Mouse (Mus musculus) embryonic stem cell, embryonic (primary cell): ENCODE measurements around the gene Tmem191c.

ENCODE experiments used
- CTCF ChIA-PET, 4 experiments: fragments of 300-600 bp in 2 of 4; fragments of 350-600 bp in 2 of 4; sonication (Branson Sonifier 250); formaldehyde crosslinking; loops; one replicate each; lab custom pipeline; 2022; ENCODE audit warnings: inconsistent platforms in 2 of 4; lab: Charles Lee
- POLR2A ChIA-PET, 4 experiments: fragments of 300-600 bp in 2 of 4; fragments of 350-600 bp in 2 of 4; sonication (Branson Sonifier 250); formaldehyde crosslinking; loops; one replicate each; lab custom pipeline; 2022; ENCODE audit warnings: antibody characterized with exemption in 4 of 4, inconsistent platforms in 1 of 4; lab: Charles Lee

The Tmem191c gene

GRCm38 (mm10) chr16:17252086-17252726, 23.7 kb upstream of the Tmem191c start:
- ChIA-PET POLR2A (interaction anchor here (0.7 to 35.2 kb wide), 25 partner anchors 0 to 131 kb away, joined by 3 to 895 read pairs (median 9); partner anchors contain the start of genes Hic2 (in 4 of the 4), Rimbp3 (in 2 of the 4), Tmem191c (in 2 of the 4) and Ccdc116 (in 1 of the 4)), CTCF (interaction anchor here in 3 of 4 experiments (0.6 to 2.0 kb wide), 6 partner anchors 14 to 121 kb away, joined by 3 to 7 read pairs (median 6); no protein-coding TSS in a partner anchor)

GRCm38 (mm10) chr16:17252841-17253240, 23.0 kb upstream of the Tmem191c start:
- ChIA-PET CTCF (interaction anchor here in 3 of 4 experiments (0.6 to 2.1 kb wide), 6 partner anchors 23 to 121 kb away, joined by 3 to 12 read pairs (median 4); partner anchors contain the start of gene Rimbp3 (in 2 of the 3)), POLR2A (interaction anchor here in 3 of 4 experiments (0.7 to 35.2 kb wide), 24 partner anchors 1 to 131 kb away, joined by 3 to 895 read pairs (median 12); partner anchors contain the start of genes Hic2 (in 3 of the 3), Rimbp3 (in 3 of the 3), Tmem191c (in 3 of the 3) and Ccdc116 (in 1 of the 3))

- POLR2A ChIA-PET = interaction anchor here (0.6 to 35.2 kb wide), 27 partner anchors 2 to 197 kb away, joined by 3 to 895 read pairs (median 10); partner anchors contain the start of genes Hic2 (in 3 of the 4), Rimbp3 (in 3 of the 4), Crkl (in 2 of the 4) and Tmem191c (in 2 of the 4)
- CTCF ChIA-PET = interaction anchor here in 3 of 4 experiments (1.1 to 2.7 kb wide), 7 partner anchors 17 to 45 kb away, joined by 3 to 14 read pairs (median 5); partner anchors contain the start of gene Rimbp3 (in 2 of the 3)
Measured at GRCm38 (mm10) chr16:17254005-17254597, 21.8 kb upstream of the Tmem191c start.

GRCm38 (mm10) chr16:17255270-17255669, 20.6 kb upstream of the Tmem191c start:
- ChIA-PET CTCF (interaction anchor here in 3 of 4 experiments (1.1 to 4.8 kb wide), 6 partner anchors 16 to 46 kb away, joined by 3 to 27 read pairs (median 5); partner anchors contain the start of gene Rimbp3 (in 1 of the 3)), POLR2A (interaction anchor here (0.6 to 35.2 kb wide), 30 partner anchors 3 to 209 kb away, joined by 3 to 895 read pairs (median 9); partner anchors contain the start of genes Hic2 (in 3 of the 4), Rimbp3 (in 3 of the 4), Tmem191c (in 2 of the 4) and Pi4ka (in 1 of the 4))

- POLR2A ChIA-PET = interaction anchor here in 3 of 4 experiments (0.8 to 35.2 kb wide), 24 partner anchors 6 to 132 kb away, joined by 3 to 895 read pairs (median 5); partner anchors contain the start of genes Hic2 (in 3 of the 3), Rimbp3 (in 2 of the 3), 2610318N02Rik (in 1 of the 3) and Ccdc116 (in 1 of the 3)
Measured at GRCm38 (mm10) chr16:17257359-17257821, 18.5 kb upstream of the Tmem191c start.

GRCm38 (mm10) chr16:17258917-17259316, 17.0 kb upstream of the Tmem191c start:
- POLR2A ChIA-PET = interaction anchor here in 3 of 4 experiments (0.7 to 35.2 kb wide), 17 partner anchors 6 to 108 kb away, joined by 3 to 895 read pairs (median 65); partner anchors contain the start of genes Hic2 (in 3 of the 3), Rimbp3 (in 2 of the 3) and Tmem191c (in 1 of the 3)
- CTCF ChIA-PET = interaction anchor here in 3 of 4 experiments (1.0 to 4.8 kb wide), 5 partner anchors 12 to 49 kb away, joined by 3 to 27 read pairs (median 17); partner anchors contain the start of gene Rimbp3 (in 2 of the 3)

More at GRCm38 (mm10) chr16:17257359-17257821, 18.5 kb upstream of the Tmem191c start:
- CTCF ChIA-PET = interaction anchor here (0.6 to 4.8 kb wide), 11 partner anchors 13 to 175 kb away, joined by 3 to 29 read pairs (median 4); partner anchors contain the start of gene Rimbp3 (in 2 of the 4)

- POLR2A ChIA-PET = interaction anchor here (0.5 to 35.2 kb wide), 18 partner anchors 7 to 529 kb away, joined by 3 to 895 read pairs (median 8); partner anchors contain the start of genes Hic2 (in 3 of the 4) and Rimbp3 (in 2 of the 4)
- CTCF ChIA-PET = interaction anchor here (0.6 to 2.8 kb wide), 10 partner anchors 9 to 515 kb away, joined by 3 to 16 read pairs (median 4); partner anchors contain the start of gene Rimbp3 (in 1 of the 4)
Measured at GRCm38 (mm10) chr16:17261341-17261740, 14.5 kb upstream of the Tmem191c start.

- ChIA-PET POLR2A (interaction anchor here in 3 of 4 experiments (0.8 to 35.2 kb wide), 17 partner anchors 9 to 118 kb away, joined by 3 to 895 read pairs (median 6); partner anchors contain the start of genes Rimbp3 (in 2 of the 3), Hic2 (in 1 of the 3) and Tmem191c (in 1 of the 3)), CTCF (interaction anchor here in 3 of 4 experiments (0.5 to 2.6 kb wide), 7 partner anchors 8 to 515 kb away, joined by 3 to 18 read pairs (median 6); partner anchors contain the start of genes Rimbp3 (in 2 of the 3) and Tmem191c (in 1 of the 3))
Measured at GRCm38 (mm10) chr16:17266113-17266512, 9.8 kb upstream of the Tmem191c start.

- CTCF ChIA-PET = interaction anchor here (1.0 to 1.4 kb wide), 4 partner anchors 58 kb away, joined by 3 to 10 read pairs (median 5); no protein-coding TSS in a partner anchor
- POLR2A ChIA-PET = interaction anchor here in 2 of 4 experiments (0.5 to 35.2 kb wide), 15 partner anchors 9 to 146 kb away, joined by 3 to 895 read pairs (median 4); partner anchors contain the start of genes Hic2 (in 2 of the 2) and Rimbp3 (in 1 of the 2)
Measured at GRCm38 (mm10) chr16:17267937-17268336, 7.9 kb upstream of the Tmem191c start.

GRCm38 (mm10) chr16:17269872-17270271, 6.0 kb upstream of the Tmem191c start:
- ChIA-PET CTCF (interaction anchor here in 3 of 4 experiments (2.2 to 10.5 kb wide), 4 partner anchors 59 to 193 kb away, joined by 13 to 285 read pairs (median 85); partner anchors contain the start of gene Rimbp3 (in 3 of the 3)), POLR2A (interaction anchor here (0.8 to 35.2 kb wide), 11 partner anchors 8 to 73 kb away, joined by 3 to 895 read pairs (median 10); partner anchors contain the start of genes Hic2 (in 3 of the 4) and Rimbp3 (in 3 of the 4))

- POLR2A ChIA-PET = interaction anchor here (0.6 to 35.2 kb wide), 47 partner anchors 9 to 194 kb away, joined by 3 to 895 read pairs (median 5); partner anchors contain the start of genes Hic2 (in 4 of the 4), Rimbp3 (in 4 of the 4) and Sdf2l1 (in 2 of the 4)
- CTCF ChIA-PET = interaction anchor here (0.5 to 10.5 kb wide), 71 partner anchors 9 to 930 kb away, joined by 3 to 285 read pairs (median 4); partner anchors contain the start of genes Rimbp3 (in 4 of the 4), 2610318N02Rik (in 2 of the 4), Hic2 (in 2 of the 4) and Sdf2l1 (in 2 of the 4)
Measured at GRCm38 (mm10) chr16:17271124-17271523, 4.8 kb upstream of the Tmem191c start.

GRCm38 (mm10) chr16:17271856-17272255, 4.0 kb upstream of the Tmem191c start:
- CTCF ChIA-PET = interaction anchor here (0.5 to 10.5 kb wide), 23 partner anchors 9 to 417 kb away, joined by 3 to 285 read pairs (median 7); partner anchors contain the start of genes Rimbp3 (in 3 of the 4), 2610318N02Rik (in 2 of the 4) and Ccdc116 (in 1 of the 4)
- POLR2A ChIA-PET = interaction anchor here (0.7 to 35.2 kb wide), 24 partner anchors 9 to 195 kb away, joined by 3 to 895 read pairs (median 7); partner anchors contain the start of genes Hic2 (in 3 of the 4), Rimbp3 (in 3 of the 4) and Sdf2l1 (in 2 of the 4)

GRCm38 (mm10) chr16:17276164-17277151, 581 bp downstream of the Tmem191c start:
- ChIA-PET CTCF (interaction anchor here (0.5 to 10.5 kb wide), 51 partner anchors 11 to 338 kb away, joined by 3 to 285 read pairs (median 4); partner anchors contain the start of genes Rimbp3 (in 4 of the 4), Ccdc116 (in 2 of the 4), Hic2 (in 2 of the 4) and Sdf2l1 (in 2 of the 4)), POLR2A (interaction anchor here (0.5 to 35.2 kb wide), 85 partner anchors 9 to 422 kb away, joined by 3 to 895 read pairs (median 5); partner anchors contain the start of genes Hic2 (in 3 of the 4), Rimbp3 (in 3 of the 4), 2610318N02Rik (in 2 of the 4) and Ppil2 (in 2 of the 4))
